Mouse (Mus musculus): ENCODE measurements around the gene Gm7030.
"Not testable (repeated sequence)": the region's sequence is repeated elsewhere in the genome, so short reads cannot be mapped to it uniquely, and the experiment has no call there.

The Gm7030 gene

GRCm38 (mm10) chr17:36128968-36129817 lies at the start of gene Gm7030:
Gene Gm7030 (minus strand): TSS chr17:36129425.
- DNase-seq, result not testable (repeated sequence)

- not testable (repeated sequence) for DNase-seq
These were observed 49.7 kb upstream of the Gm7030 start for GRCm38 (mm10) chr17:36178938-36179337.

- not testable (repeated sequence) for DNase-seq
These were observed 46.9 kb upstream of the Gm7030 start for GRCm38 (mm10) chr17:36176132-36176531.

GRCm38 (mm10) chr17:36170287-36170814 lies 41.1 kb upstream of the Gm7030 start:
- no peak for DNase-seq

GRCm38 (mm10) chr17:36169753-36170152 lies 40.5 kb upstream of the Gm7030 start:
- no peak for DNase-seq

GRCm38 (mm10) chr17:36169094-36169493 lies 39.9 kb upstream of the Gm7030 start:
- DNase-seq, result not testable (repeated sequence)

GRCm38 (mm10) chr17:36168039-36168652 lies 38.9 kb upstream of the Gm7030 start, which contains the start of gene Gm8909:
Gene Gm8909 (minus strand): TSS chr17:36168537.
- DNase-seq, result no peak

- no peak for DNase-seq
These were observed 38.2 kb upstream of the Gm7030 start for GRCm38 (mm10) chr17:36167306-36168038.

GRCm38 (mm10) chr17:36166901-36167300 lies 37.7 kb upstream of the Gm7030 start:
- not testable (repeated sequence) for DNase-seq

GRCm38 (mm10) chr17:36161129-36162051 lies 32.2 kb upstream of the Gm7030 start:
- no peak for DNase-seq

GRCm38 (mm10) chr17:36158264-36158663 lies 29.0 kb upstream of the Gm7030 start:
- DNase-seq, result not testable (repeated sequence)

- DNase-seq, result not testable (repeated sequence)
These were observed 28.6 kb upstream of the Gm7030 start for GRCm38 (mm10) chr17:36157782-36158181.

GRCm38 (mm10) chr17:36154271-36155149 lies 25.3 kb upstream of the Gm7030 start:
- no peak for DNase-seq

- DNase-seq, result not testable (repeated sequence)
These were observed 22.0 kb upstream of the Gm7030 start for GRCm38 (mm10) chr17:36151200-36151599.

GRCm38 (mm10) chr17:36148468-36148867 lies 19.2 kb upstream of the Gm7030 start:
- not testable (repeated sequence) for DNase-seq

GRCm38 (mm10) chr17:36146937-36147336 lies 17.7 kb upstream of the Gm7030 start:
- DNase-seq, result not testable (repeated sequence)

GRCm38 (mm10) chr17:36145861-36146156 lies 16.6 kb upstream of the Gm7030 start:
- DNase-seq, result not testable (repeated sequence)

- DNase-seq, result no peak
These were observed 16.1 kb upstream of the Gm7030 start for GRCm38 (mm10) chr17:36145111-36145860.

GRCm38 (mm10) chr17:36136299-36136848 lies 7.1 kb upstream of the Gm7030 start:
- not testable (repeated sequence) for DNase-seq

All from cerebellum, adult 18-20 months (tissue).